Mouse (Mus musculus): Measurements from ENCODE around the gene Fkbp4.

The Fkbp4 gene

DNA sequence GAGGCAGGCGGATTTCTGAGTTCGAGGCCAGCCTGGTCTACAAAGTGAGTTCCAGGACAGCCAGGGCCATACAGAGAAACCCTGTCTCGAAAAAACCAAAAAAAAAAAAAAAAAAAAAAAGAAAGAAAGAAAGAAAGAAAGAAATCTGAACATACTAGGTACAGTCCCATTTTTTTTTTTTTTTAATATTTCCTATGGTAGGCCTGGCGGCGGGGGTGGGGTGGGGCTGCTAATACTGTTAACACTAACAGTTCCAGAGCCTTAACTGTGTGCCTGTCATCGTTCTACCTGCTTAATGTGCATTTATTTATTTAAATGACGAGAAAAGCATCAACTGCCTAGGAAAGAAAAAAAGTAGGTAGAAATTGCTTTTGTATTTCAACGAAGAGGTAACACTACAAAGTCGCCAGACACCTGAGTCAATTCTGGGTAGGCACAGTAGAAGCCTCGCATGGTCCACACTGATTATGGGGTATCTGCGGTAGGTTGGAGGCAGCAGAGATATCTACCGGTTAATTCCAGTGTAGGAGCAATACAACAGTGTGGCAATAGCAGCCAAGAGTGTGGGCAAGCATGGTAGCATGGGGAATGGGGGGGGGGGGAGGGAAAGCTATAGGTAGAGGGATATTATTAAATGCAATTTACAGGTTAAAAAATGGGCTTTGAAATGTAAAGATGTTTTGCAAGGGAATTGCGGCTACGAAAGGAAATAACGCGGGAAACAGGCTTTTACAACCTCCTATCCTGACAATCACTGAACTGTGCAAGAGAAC, 14.8 kb downstream of the Fkbp4 start:
- ChIA-PET CTCF (interaction anchor here in 2 of 4 experiments (1.1 to 5.6 kb wide), 3 partner anchors 12 to 22 kb away, joined by 3 to 31 read pairs (median 6); no protein-coding TSS in a partner anchor), POLR2A (interaction anchor here in 3 of 4 experiments (0.5 to 7.9 kb wide), 26 partner anchors 9 to 224 kb away, joined by 3 to 103 read pairs (median 10); partner anchors contain the start of gene Fkbp4 (in 1 of the 3))

DNA sequence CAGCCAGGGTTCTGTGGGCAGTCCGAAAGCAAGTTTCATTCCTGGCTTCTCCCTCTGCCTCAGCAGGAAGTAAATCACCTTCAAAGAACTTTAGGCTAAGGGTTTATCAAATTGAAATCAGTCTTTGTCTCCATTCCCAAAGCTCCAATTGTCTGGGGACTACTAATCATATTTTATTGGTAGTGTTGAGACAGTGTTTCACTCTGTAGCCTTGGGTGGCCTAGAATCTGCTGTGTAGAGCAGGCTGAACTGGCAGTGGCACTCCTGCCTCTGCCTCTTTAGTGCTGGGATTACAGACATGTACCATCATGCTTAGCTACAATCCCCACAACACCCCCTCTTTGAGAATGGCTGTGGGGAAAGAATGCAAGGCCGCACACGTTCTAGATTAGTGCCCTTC, 17.0 kb downstream of the Fkbp4 start:
- ChIA-PET CTCF (interaction anchor here in 2 of 4 experiments (1.0 to 5.6 kb wide), 3 partner anchors 10 to 58 kb away, joined by 3 to 31 read pairs (median 4); no protein-coding TSS in a partner anchor), POLR2A (interaction anchor here in 3 of 4 experiments (0.5 to 7.9 kb wide), 16 partner anchors 7 to 882 kb away, joined by 3 to 103 read pairs (median 5); no protein-coding TSS in a partner anchor)

DNA sequence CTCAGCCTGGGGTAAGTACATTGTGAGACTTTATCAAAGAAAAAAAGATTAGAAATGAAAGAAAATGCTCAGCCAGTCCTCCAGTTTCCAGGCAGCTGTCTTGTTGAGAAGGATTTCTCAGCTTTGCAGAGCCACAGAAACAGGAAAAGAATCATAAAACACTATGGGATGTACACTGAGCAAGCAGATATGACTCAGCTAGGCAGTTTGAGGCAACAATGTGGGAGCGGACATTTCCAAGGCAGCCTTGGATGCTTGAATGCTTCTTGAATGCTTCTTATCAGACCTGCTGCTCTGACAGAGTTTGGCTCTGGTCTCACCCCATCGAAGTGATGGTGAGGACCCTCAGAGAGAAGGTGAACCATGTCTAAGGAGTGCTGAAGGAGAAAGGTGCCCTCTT, 17.4 kb downstream of the Fkbp4 start:
- ChIA-PET CTCF (interaction anchor here in 2 of 4 experiments (0.8 to 5.6 kb wide), 4 partner anchors 10 to 58 kb away, joined by 3 to 31 read pairs (median 4); no protein-coding TSS in a partner anchor), POLR2A (interaction anchor here (0.5 to 7.9 kb wide), 17 partner anchors 8 to 882 kb away, joined by 3 to 103 read pairs (median 5); no protein-coding TSS in a partner anchor)

DNA sequence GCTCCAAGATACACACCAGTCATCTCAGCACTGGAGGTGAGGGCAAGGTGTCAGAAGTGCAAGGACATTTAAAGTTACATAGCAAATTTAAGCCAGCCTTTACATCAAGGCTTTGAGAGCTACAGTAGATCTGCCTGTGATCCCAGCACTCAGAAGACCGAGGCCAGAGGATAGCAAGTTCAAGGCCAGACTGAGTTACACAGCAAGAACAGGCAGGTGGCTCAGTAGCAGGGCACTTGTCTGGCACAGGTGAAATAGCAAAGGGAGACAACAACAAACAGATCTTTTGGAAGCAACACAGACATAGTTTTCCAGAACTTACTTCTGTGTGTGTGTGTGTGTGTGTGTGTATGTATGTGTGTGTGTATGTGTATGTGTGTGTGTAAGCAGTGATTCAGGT, 20.4 kb downstream of the Fkbp4 start:
- POLR2A ChIA-PET = interaction anchor here in 3 of 4 experiments (0.7 to 1.3 kb wide), 6 partner anchors 28 to 198 kb away, joined by 3 to 5 read pairs (median 3); no protein-coding TSS in a partner anchor
- CTCF ChIA-PET = interaction anchor here in 1 of 4 experiments (0.5 to 1.1 kb wide), 3 partner anchors 9 to 49 kb away, joined by 4 read pairs; no protein-coding TSS in a partner anchor

DNA sequence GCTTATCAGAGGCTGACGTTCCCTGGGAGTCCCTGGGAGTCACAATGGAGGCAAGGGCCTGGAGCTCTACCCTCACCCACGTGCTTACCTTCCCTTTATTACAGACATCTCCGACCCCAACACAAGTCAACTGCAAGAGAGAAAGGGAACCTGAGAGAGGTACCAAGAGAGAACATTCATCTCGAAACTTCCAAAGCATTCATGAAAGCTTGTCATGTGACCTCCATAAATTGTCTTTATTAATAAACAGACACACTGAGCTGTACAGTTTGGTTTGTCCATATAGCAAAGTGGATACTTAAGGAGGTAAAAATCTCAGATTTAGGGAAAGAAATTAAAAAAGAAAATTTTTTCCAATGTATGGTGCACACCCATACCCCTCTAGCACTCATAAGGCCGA, 22.3 kb downstream of the Fkbp4 start:
- ChIA-PET CTCF (interaction anchor here in 3 of 4 experiments (0.5 to 1.3 kb wide), 4 partner anchors 9 to 81 kb away, joined by 3 to 6 read pairs (median 5); partner anchors contain the start of gene Itfg2 (in 1 of the 3)), POLR2A (interaction anchor here in 3 of 4 experiments (0.5 to 9.5 kb wide), 20 partner anchors 7 to 929 kb away, joined by 3 to 103 read pairs (median 4); partner anchors contain the start of gene Itfg2 (in 2 of the 3))

DNA sequence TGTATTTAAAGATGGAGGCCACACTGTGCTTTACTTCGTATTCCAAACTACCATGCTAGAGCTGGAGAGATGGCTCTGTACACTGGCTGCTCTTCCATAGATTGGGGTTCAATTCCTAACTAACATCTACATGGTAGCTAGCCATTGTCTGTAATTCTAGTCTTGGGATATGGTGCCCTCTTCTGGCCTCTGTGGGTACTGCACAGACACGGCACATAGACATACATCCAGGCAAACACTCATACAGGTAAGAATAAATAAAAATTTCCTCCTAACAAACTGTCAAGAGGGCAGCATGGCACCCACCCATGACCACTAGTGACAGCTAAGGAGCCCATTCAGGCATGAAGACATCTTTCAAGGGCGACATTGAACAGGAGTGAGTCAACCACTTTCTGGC, 27.4 kb downstream of the Fkbp4 start:
- CTCF ChIA-PET = interaction anchor here (0.5 to 2.2 kb wide), 82 partner anchors 9 to 1871 kb away, joined by 3 to 31 read pairs (median 4); partner anchors contain the start of genes Gm44596 (in 1 of the 4), Itfg2 (in 1 of the 4), Nrip2 (in 1 of the 4) and Tex52 (in 1 of the 4)
- POLR2A ChIA-PET = interaction anchor here (0.5 to 9.5 kb wide), 35 partner anchors 10 to 270 kb away, joined by 3 to 103 read pairs (median 4); partner anchors contain the start of genes Itfg2 (in 2 of the 4) and Nrip2 (in 1 of the 4)

DNA sequence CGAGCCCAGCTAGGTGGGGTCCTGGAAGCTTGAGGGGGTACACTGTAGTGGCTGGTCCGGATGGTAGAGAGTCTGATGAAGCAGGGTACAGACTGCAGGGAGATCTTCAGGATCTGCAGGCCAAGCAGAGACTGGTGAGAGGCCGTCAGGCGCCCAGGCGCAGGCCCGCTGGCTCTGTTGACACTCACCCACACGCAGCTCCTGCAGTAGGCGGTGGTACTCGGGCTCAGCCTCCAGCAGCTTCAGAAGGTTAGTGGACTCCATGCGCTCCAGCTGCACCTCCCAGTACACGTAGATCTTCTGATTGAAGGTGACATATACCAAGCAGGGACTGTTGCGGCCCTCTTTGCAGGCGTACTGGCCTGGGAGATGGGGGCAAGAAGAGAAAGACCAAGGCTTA, 28.2 kb downstream of the Fkbp4 start:
- CTCF ChIA-PET = interaction anchor here (0.6 to 2.2 kb wide), 26 partner anchors 9 to 529 kb away, joined by 3 to 17 read pairs (median 4); partner anchors contain the start of gene Tspan9 (in 1 of the 4)

DNA sequence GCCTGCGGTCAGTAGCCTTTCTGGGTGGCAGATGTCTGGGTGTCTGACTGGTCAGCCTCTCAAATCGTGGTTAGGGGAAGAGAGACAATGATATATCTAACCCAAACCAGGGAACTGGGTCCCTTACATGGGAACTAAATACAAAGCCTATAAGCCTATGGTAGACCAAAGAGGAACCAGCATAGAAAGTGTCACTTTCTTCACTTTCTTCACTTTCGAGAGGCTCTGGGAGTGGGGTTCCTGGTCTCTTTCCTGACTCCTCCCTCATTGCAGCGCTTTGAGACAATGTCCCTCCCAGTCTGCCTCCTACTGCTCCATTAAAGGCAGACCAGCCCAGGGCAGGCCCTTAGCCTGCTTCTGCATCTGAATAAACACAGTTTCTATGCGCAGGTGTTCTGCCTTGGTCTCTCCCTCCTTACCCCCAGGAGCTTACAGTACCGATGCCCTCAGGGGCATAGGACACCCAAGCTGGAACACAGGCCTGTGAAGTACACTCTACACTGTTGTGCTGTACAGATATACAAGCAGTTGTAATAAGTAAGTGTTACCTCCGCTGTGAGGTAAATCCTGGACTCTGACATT, 29.8 kb downstream of the Fkbp4 start:
- CTCF ChIA-PET = interaction anchor here in 1 of 4 experiments (0.5 to 0.9 kb wide), 4 partner anchors 9 to 428 kb away, joined by 3 to 4 read pairs (median 3); no protein-coding TSS in a partner anchor
- POLR2A ChIA-PET = interaction anchor here in 3 of 4 experiments (0.5 to 9.5 kb wide), 11 partner anchors 8 to 190 kb away, joined by 3 to 103 read pairs (median 3); partner anchors contain the start of gene Itfg2 (in 2 of the 3)

More for the DNA sequence above, 28.2 kb downstream of the Fkbp4 start:
- POLR2A ChIA-PET = interaction anchor here (0.5 to 9.5 kb wide), 18 partner anchors 9 to 957 kb away, joined by 3 to 103 read pairs (median 4); partner anchors contain the start of genes Itfg2 (in 2 of the 4) and Nrip2 (in 1 of the 4)

DNA sequence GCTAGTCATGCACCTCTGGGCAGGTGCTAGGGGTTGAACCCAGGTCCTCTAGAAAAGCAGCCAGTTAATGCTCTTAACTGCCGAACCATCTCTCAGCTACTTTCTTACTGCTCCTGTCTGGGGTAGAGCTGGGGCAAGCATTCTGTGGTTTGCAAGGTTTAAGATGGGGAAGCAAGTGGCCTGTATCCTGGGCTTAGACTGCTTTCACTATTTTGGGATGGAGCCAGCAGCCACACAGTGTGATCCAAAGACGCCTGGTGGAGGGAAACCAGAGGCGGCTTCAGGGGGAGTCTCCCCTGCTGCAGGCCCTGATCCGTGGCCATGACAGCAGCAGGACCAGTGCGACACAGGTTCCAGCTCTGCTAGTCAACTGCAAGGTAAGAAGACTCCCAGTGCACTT, 33.8 kb downstream of the Fkbp4 start:
- POLR2A ChIA-PET = interaction anchor here in 3 of 4 experiments (0.5 to 2.1 kb wide), 5 partner anchors 10 to 204 kb away, joined by 3 to 7 read pairs (median 5); no protein-coding TSS in a partner anchor
- CTCF ChIA-PET = interaction anchor here in 1 of 4 experiments (1.1 kb wide), 1 partner anchor 98 kb away, joined by 17 read pairs; no protein-coding TSS in a partner anchor

DNA sequence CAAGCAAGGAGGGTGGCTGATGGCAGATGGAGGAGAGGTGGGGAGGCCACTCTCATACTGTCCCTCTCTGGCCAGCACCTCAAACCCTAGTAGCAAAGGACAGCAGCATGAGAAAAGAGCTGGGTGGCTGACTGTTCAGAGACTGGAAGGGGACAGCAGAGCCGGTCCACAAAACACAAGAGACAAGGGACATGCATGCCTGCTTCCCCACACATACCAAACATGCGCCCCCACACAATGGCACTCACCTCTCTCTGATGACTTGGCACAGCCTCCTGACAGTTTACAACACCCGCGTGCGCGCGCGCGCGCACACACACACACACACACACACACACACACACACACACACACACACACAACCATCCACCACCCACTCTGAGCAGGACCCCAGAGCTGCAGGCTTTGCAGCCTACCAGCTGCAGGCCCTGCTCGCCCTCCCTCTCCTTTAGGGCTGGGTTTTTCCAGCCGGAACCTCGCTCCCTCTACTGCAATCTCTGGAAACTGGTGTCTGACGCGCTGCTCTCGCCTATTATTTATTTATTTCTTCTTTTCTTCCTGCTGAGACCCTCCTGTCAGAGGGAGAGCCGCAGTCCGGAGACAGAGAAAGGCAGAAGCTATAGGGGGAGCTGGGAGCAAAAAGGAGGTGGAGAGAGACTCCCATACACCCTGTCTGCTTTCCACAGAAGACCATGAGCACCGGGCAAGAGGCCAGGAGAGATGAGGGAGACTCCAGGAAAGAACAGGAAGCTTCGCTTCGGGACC, 38.9 kb downstream of the Fkbp4 start:
- POLR2A ChIA-PET = interaction anchor here in 3 of 4 experiments (0.6 to 1.6 kb wide), 10 partner anchors 11 to 254 kb away, joined by 3 to 6 read pairs (median 4); partner anchors contain the start of gene Itfg2 (in 1 of the 3)
- CTCF ChIA-PET = interaction anchor here in 3 of 4 experiments (0.5 to 2.4 kb wide), 6 partner anchors 11 to 622 kb away, joined by 3 to 11 read pairs (median 3); no protein-coding TSS in a partner anchor

DNA sequence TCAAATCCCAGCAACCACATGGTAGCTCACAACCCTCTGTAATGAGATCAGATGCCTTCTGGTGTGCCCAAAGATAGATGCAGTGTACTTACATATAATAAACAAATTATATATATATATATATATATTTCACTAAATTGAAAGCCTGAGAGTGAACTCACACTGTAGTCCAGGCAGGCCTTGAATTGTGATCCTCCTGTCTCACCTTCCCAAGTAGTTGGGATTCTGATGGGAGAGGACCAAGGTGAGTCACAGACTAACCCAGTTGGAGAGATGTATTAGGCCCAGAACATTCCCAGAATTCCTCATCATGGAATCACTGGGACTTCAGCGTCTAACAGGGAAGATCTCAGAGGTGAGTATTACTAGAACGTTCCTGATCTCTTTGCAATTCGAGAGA, 39.5 kb downstream of the Fkbp4 start, which contains the start of gene Nrip2:
Nrip2 (plus strand) TSS at position 301 of the 400 bp plus-strand sequence.
- ChIA-PET POLR2A (interaction anchor here in 1 of 4 experiments (1.3 to 1.4 kb wide), 2 partner anchors 12 to 26 kb away, joined by 4 to 5 read pairs; partner anchors contain the start of gene Itfg2), CTCF (interaction anchor here in 2 of 4 experiments (1.2 to 2.4 kb wide), 3 partner anchors 12 to 198 kb away, joined by 3 to 11 read pairs (median 3); no protein-coding TSS in a partner anchor)

DNA sequence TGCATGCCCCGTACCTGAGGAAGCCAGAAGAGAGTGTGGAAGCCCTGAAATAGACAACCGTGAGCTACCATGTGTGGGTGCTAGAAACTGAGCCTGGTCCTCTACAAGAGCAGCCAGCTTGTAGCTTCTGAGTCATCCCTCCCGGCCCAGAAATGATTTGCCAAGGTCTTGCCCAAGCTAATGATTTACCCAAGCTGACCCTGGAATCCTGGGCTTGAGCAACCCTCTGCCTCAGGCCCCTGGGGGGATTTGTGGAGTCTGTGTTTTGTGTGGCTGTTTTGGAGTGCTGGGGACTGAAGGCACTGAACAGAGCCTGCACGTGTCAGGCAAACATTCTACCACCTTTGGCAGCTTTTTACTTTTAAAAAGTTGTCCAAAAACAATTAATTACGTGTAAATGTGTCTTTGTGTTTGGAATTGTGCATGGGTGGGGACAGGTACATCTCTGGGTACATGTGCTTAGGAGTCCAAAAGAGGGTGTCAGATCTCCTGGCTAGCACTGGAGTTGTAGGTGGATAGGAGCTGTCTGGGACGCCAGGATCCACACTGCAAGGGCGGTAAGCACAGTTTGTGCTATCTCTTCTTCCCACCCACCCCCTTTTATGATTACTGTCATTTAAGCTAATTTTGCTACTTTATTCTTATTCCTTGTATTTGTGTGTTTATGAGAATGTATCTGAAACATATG, 40.8 kb downstream of the Fkbp4 start:
- ChIA-PET CTCF (interaction anchor here in 3 of 4 experiments (0.5 to 1.7 kb wide), 4 partner anchors 13 to 219 kb away, joined by 3 to 8 read pairs (median 5); no protein-coding TSS in a partner anchor), POLR2A (interaction anchor here in 2 of 4 experiments (0.5 to 1.2 kb wide), 3 partner anchors 8 to 231 kb away, joined by 3 read pairs; no protein-coding TSS in a partner anchor)

DNA sequence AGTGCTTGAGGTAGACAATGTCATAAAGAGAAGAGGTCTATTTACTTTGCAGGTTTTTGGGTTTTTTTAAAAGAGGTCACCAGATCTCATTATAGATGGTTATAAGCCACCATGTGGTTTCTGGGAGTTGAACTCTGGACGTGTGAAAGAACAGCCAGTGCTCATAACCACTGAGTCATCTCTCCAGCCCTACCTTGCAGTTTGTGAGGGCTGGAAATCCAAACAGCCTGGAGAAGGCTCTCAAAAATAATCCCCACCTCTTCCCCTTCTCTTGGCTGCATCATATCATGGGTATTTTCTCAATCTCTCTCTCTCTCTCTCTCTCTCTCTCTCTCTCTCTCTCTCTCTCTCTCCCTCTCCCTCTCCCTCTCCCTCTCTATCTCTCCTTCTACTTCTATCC, 47.8 kb downstream of the Fkbp4 start:
- ChIA-PET POLR2A (no interaction called here), CTCF (no interaction called here)

DNA sequence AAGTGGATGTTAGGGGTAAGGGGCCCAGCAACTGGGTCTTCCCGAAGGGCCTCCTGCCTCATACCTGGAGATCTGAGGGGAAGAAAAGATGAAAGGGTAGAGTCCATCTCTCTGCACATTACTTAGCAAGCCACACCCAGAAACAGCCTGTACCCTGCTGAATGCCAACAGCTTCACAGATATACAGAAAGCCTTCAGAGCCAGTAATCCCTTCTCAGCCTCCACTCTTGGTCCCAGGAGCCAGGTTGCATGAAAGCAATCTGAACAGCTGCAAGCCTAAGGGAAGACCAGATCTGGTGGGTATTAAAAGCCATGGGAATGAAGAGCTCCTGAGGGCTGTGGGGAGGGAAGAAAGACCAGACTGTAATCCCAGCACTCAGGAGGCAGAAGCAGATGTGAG, 49.3 kb downstream of the Fkbp4 start:
- ChIA-PET CTCF (interaction anchor here in 2 of 4 experiments (0.7 to 1.5 kb wide), 3 partner anchors 10 to 22 kb away, joined by 3 to 4 read pairs (median 3); no protein-coding TSS in a partner anchor), POLR2A (interaction anchor here in 1 of 4 experiments (1.6 kb wide), 1 partner anchor 23 kb away, joined by 3 read pairs; no protein-coding TSS in a partner anchor)

DNA sequence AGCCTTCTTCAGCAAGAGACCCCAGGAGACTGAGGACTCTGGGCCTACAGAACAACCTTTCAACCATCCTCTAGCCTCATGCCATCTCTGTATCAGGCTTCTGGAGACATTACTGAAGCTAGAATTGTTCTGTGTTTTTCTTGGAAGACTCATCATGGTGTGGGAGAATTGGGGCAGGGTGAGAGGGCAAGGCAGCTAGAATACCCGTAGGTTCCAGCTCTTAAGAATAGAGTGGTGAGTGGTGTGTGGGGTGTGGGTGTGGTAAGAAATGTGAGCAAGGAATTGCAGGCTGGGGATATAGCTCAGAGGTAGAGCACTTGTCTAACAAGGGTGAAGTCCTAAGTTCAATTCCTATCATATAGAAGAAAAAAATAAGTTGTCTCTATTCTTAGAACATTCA, 53.5 kb downstream of the Fkbp4 start:
- POLR2A ChIA-PET = interaction anchor here in 1 of 4 experiments (1.0 to 1.4 kb wide), 2 partner anchors 22 to 26 kb away, joined by 3 read pairs; no protein-coding TSS in a partner anchor
- CTCF ChIA-PET = interaction anchor here in 2 of 4 experiments (1.0 to 2.0 kb wide), 3 partner anchors 26 to 94 kb away, joined by 3 to 5 read pairs (median 4); no protein-coding TSS in a partner anchor

DNA sequence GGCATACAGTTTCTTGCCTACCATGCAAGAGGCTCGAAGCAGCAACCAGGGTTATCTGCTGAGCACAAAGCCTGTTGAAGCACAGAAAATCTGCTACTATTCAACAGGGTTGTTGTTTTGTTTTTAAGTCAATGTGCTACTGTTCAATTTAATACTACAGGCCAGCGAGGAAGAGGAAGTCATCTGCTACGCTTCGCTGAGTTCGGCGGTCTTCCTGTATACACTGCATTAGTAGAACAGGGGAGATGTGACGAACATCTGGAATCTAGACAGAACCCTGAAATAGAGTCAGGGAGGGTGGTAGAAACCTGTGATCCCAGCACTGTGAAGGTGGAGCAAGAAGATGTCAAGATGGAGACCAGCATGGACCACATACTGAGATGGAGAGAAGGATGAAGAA, 54.7 kb downstream of the Fkbp4 start:
- CTCF ChIA-PET = interaction anchor here in 3 of 4 experiments (0.6 to 1.3 kb wide), 3 partner anchors 83 to 278 kb away, joined by 3 read pairs; no protein-coding TSS in a partner anchor
- POLR2A ChIA-PET = interaction anchor here in 1 of 4 experiments (0.6 to 1.3 kb wide), 3 partner anchors 14 to 107 kb away, joined by 3 to 6 read pairs (median 3); no protein-coding TSS in a partner anchor
